Mouse (Mus musculus): ENCODE data around the gene Polk. TPM values are rescaled to one million over a fixed set of nuclear protein-coding genes. Genes with fewer than 3 reads are reported as not detected.

The Polk gene
- total and polyA plus RNA-seq, 2 experiments from 2014 or later, result 4.0 to 4.4 TPM

DNA sequence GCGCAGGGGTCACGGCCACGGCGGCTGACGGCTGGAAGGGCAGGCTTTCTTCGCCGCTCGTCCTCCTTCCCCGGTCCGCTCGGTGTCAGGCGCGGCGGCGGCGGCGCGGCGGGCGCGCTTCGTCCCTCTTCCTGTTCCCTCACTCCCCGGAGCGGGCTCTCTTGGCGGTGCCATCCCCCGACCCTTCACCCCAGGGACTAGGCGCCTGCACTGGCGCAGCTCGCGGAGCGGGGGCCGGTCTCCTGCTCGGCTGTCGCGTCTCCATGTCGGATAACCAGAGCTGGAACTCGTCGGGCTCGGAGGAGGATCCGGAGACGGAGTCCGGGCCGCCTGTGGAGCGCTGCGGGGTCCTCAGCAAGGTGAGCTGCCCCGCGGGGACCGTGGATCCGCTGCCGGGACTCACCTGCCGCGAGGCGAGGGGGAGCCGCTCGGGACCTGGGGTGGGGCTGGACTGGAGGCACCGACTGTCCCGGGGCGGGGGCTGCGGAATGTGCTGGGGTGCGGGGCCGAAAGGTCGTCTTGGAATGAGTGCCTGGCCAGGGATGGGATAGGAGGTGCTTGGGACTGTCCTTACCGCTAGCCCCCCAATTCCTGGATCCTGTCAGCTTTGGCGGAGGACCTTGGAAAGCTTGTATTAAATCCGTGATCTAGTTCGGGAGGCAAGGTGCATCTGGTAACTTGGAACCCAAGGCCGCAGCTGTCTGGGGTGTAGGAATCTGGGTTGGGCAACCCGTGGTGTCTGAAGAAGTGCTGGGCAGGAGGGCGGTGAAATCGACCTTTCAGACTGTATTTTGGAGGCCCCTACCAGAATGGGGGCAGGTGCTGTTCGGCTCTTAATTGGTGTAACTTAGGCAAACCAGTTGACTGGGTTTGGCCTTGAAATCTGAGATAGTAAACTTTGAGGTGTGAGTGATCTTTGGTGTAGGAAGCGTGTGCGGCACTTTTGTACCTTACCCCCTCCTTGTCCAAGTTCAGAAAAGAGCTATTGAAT lies 817 bp upstream of the Polk start:
- ATAC-seq, result 0 out of 2 replicates have a peak, but pooled peaks have one; percentile 3
- 1% methylated on average over 67 of the region's 73 CpGs for WGBS

DNA sequence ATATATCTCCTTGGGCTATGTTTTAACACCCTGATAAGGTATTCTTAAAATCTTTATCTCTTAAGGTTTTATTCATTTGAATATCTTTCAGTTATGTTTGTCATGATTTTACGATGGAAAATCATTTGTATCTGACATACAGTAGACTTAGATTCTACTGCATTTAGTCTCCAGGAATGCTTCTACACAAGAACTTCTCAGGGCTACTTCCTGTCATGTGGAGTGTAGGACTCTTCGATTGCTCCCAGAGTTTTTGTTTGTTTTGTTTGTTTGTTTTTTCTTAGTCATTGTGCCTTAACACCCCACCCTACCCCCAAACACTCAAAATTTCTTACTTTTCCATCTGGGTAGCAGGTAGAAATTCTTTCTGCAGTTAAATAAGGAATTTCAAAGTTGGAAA lies 998 bp downstream of the Polk start:
- no peak for TF ChIP-seq CTCF (IDR thresholded peaks at IDR 0.05; ENCODE audit: low read depth)
- ATAC-seq (no peak), DNase-seq (ENCODE audit: low spot score) (no peak)
- no peaks in the 10 kb centered on the region for H3K36me3 ChIP-seq (ENCODE audit: insufficient read depth, low read length)
- H3K4me1 ChIP-seq (ENCODE audit: insufficient read depth, low read length), result no peaks in the 10 kb centered on the region; the same call in 1 of the 2 replicates
- H3K9ac ChIP-seq (replicated peaks; ENCODE audit: low read length), result no peak overlapping the region
- no peak overlapping the region for H3K27ac ChIP-seq
- no peaks in the 10 kb centered on the region for H3K27me3 ChIP-seq (ENCODE audit: insufficient read depth, low read length)
- H3K4me2 ChIP-seq (ENCODE audit: low read depth, low read length), result peak overlapping the region; percentile 70
- H3K9me3 ChIP-seq (ENCODE audit: low read length), result no peaks in the 10 kb centered on the region
- 46% methylated on average over 2 of the region's 2 CpGs for WGBS
- H3K4me3 ChIP-seq (ENCODE audit: low read length), result peak overlapping the region; percentile 98; the same call in 1 of the 2 replicates

More for the DNA sequence above, 817 bp upstream of the Polk start:
- H3K9ac ChIP-seq (replicated peaks; ENCODE audit: low read length), result peak overlapping the region; percentile 96
- peak; percentile 53 for DNase-seq (ENCODE audit: low spot score)
- peak overlapping the region; percentile 98 for H3K4me3 ChIP-seq (ENCODE audit: low read length)
- H3K27me3 ChIP-seq (ENCODE audit: insufficient read depth, low read length), result no peaks in the 10 kb centered on the region
- TF ChIP-seq CTCF (IDR thresholded peaks at IDR 0.05; ENCODE audit: low read depth), result no peak
- peak overlapping the region; percentile 97 for H3K27ac ChIP-seq
- H3K4me2 ChIP-seq (ENCODE audit: low read depth, low read length), result peak overlapping the region; percentile 70
- H3K4me1 ChIP-seq (ENCODE audit: insufficient read depth, low read length), result no peaks in the 10 kb centered on the region; the same call in 1 of the 2 replicates
- no peaks in the 10 kb centered on the region for H3K36me3 ChIP-seq (ENCODE audit: insufficient read depth, low read length)
- no peaks in the 10 kb centered on the region for H3K9me3 ChIP-seq (ENCODE audit: low read length)

GRCm38 (mm10) chr13:96538103-96538502 lies 4.3 kb downstream of the Polk start:
- no peaks in the 10 kb centered on the region for H3K9me3 ChIP-seq (ENCODE audit: low read length)
- no peak for DNase-seq (ENCODE audit: low spot score)
- 85% methylated on average over 3 of the region's 3 CpGs for WGBS
- no peak overlapping the region for H3K4me2 ChIP-seq (ENCODE audit: low read depth, low read length)
- no peak overlapping the region for H3K4me3 ChIP-seq (ENCODE audit: low read length)
- TF ChIP-seq CTCF (IDR thresholded peaks at IDR 0.05; ENCODE audit: low read depth), result no peak
- no peaks in the 10 kb centered on the region for H3K36me3 ChIP-seq (ENCODE audit: insufficient read depth, low read length)
- no peak overlapping the region for H3K27ac ChIP-seq
- ATAC-seq, result no peak
- H3K4me1 ChIP-seq (ENCODE audit: insufficient read depth, low read length), result no peaks in the 10 kb centered on the region
- H3K9ac ChIP-seq (replicated peaks; ENCODE audit: low read length), result no peak overlapping the region
- H3K27me3 ChIP-seq (ENCODE audit: insufficient read depth, low read length), result no peaks in the 10 kb centered on the region

DNA sequence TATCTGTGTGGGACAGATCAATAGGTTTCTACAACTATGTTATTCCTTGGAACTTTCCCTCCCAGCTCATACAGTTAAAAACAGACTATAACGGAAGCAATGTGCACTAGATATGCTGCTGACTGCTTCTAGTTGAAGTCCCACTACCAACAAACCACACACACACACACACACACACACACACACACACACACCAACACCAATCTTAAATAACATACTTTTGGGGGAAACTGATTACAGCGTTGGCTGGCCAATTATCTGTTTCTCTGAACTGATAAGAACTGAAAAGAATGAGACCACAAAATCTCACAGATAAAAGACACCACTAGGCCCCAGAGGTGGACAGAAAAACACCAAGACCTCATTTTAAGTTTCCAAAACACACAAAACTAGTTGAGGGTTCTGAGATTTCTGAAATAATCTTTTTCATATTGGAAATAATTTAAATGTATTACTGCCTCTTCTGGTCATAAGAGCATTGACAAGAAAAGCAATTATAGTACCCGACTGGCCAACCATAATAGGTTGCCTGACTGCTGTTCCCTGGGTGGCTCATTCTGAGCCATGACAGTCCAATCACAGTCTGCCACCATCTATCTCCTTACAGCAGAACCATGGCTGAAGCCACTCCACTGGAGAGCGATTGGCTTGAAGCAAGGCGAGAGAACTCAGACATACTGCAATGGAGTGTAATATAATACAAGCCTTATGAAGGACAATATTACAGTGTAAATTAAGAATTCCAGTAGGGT lies 5.4 kb downstream of the Polk start:
- no peak overlapping the region for H3K9ac ChIP-seq (replicated peaks; ENCODE audit: low read length)
- ATAC-seq (no peak), DNase-seq (ENCODE audit: low spot score) (no peak)
- H3K4me2 ChIP-seq (ENCODE audit: low read depth, low read length), result no peak overlapping the region
- no peaks in the 10 kb centered on the region for H3K27me3 ChIP-seq (ENCODE audit: insufficient read depth, low read length)
- TF ChIP-seq CTCF (IDR thresholded peaks at IDR 0.05; ENCODE audit: low read depth), result no peak
- H3K4me1 ChIP-seq (ENCODE audit: insufficient read depth, low read length), result no peaks in the 10 kb centered on the region
- H3K27ac ChIP-seq, result no peak overlapping the region
- H3K4me3 ChIP-seq (ENCODE audit: low read length), result no peak overlapping the region
- no peaks in the 10 kb centered on the region for H3K36me3 ChIP-seq (ENCODE audit: insufficient read depth, low read length)
- H3K9me3 ChIP-seq (ENCODE audit: low read length), result no peaks in the 10 kb centered on the region
- 83% methylated on average over 5 of the region's 5 CpGs for WGBS

GRCm38 (mm10) chr13:96533742-96534141 lies 8.6 kb downstream of the Polk start:
- ATAC-seq (no peak), DNase-seq (ENCODE audit: low spot score) (no peak)
- Histone ChIP-seq H3K4me3 (ENCODE audit: low read length) (no peak overlapping the region), H3K36me3 (ENCODE audit: insufficient read depth, low read length) (no peaks in the 10 kb centered on the region), H3K9ac (replicated peaks; ENCODE audit: low read length) (no peak overlapping the region), H3K4me1 (ENCODE audit: insufficient read depth, low read length) (no peaks in the 10 kb centered on the region), H3K27ac (no peak overlapping the region), H3K4me2 (ENCODE audit: low read depth, low read length) (no peak overlapping the region), H3K9me3 (ENCODE audit: low read length) (no peaks in the 10 kb centered on the region), H3K27me3 (ENCODE audit: insufficient read depth, low read length) (no peaks in the 10 kb centered on the region)
- TF ChIP-seq CTCF (IDR thresholded peaks at IDR 0.05; ENCODE audit: low read depth), result no peak
- 57% methylated on average over 2 of the region's 2 CpGs for WGBS

- DNase-seq (ENCODE audit: low spot score) (peak; percentile 9), ATAC-seq (no peak)
- Histone ChIP-seq H3K4me2 (ENCODE audit: low read depth, low read length) (no peak overlapping the region), H3K9me3 (ENCODE audit: low read length) (no peaks in the 10 kb centered on the region), H3K9ac (replicated peaks; ENCODE audit: low read length) (no peak overlapping the region), H3K36me3 (ENCODE audit: insufficient read depth, low read length) (no peaks in the 10 kb centered on the region), H3K4me3 (ENCODE audit: low read length) (no peak overlapping the region), H3K4me1 (ENCODE audit: insufficient read depth, low read length) (no peaks in the 10 kb centered on the region), H3K27ac (no peak overlapping the region), H3K27me3 (ENCODE audit: insufficient read depth, low read length) (no peaks in the 10 kb centered on the region)
- WGBS, result 76% methylated on average over 6 of the region's 6 CpGs
- TF ChIP-seq CTCF (IDR thresholded peaks at IDR 0.05; ENCODE audit: low read depth), result no peak
Measured at GRCm38 (mm10) chr13:96532176-96532575, 10.2 kb downstream of the Polk start.
